Mouse (Mus musculus) kidney, embryonic 15.5 days (tissue): ENCODE measurements around the gene Sdk2. TPM values are rescaled to one million over a fixed set of nuclear protein-coding genes. Genes with fewer than 3 reads are reported as not detected.

Experiments
- ATAC-seq: fragments of 200-750 bp; cut with Nextera tagmentation; replicated peaks from 2 replicates; pipeline ENCODE4 v1.8.0; 2017; ENCODE audit warnings: moderate TSS enrichment; ENCODE audit not compliant: low FRiP score
- H3K27ac ChIP-seq: fragments of 300-500 bp; sonication (generic); 2 replicates; pipeline ENCODE4 v1.5.1; 2015; ENCODE audit warnings: mild to moderate bottlenecking, inconsistent platforms
- H3K27me3 ChIP-seq: fragments of 300-500 bp; sonication (generic); 2 replicates; pipeline ENCODE4 v1.6.1; 2015; ENCODE audit warnings: inconsistent platforms
- H3K36me3 ChIP-seq: fragments of 300-500 bp; sonication (generic); 2 replicates; pipeline ENCODE4 v1.6.1; 2015; ENCODE audit warnings: inconsistent platforms
- H3K4me1 ChIP-seq: fragments of 300-500 bp; sonication (generic); 2 replicates; pipeline ENCODE4 v1.6.1; 2015; ENCODE audit warnings: inconsistent platforms
- H3K4me2 ChIP-seq: fragments of 300-500 bp; sonication (generic); 2 replicates; pipeline ENCODE4 v1.6.1; 2015; ENCODE audit warnings: moderate library complexity, mild to moderate bottlenecking, inconsistent platforms
- H3K4me3 ChIP-seq: fragments of 300-500 bp; sonication (generic); replicated peaks from 2 replicates; pipeline ENCODE4 v1.5.1; 2015; ENCODE audit warnings: mild to moderate bottlenecking, inconsistent platforms
- H3K9ac ChIP-seq: fragments of 300-500 bp; sonication (generic); 2 replicates; pipeline ENCODE4 v1.6.1; 2015; ENCODE audit warnings: mild to moderate bottlenecking, inconsistent platforms
- H3K9me3 ChIP-seq: fragments of 300-500 bp; sonication (generic); replicated peaks from 2 replicates; pipeline ENCODE4 v1.6.1; 2016; ENCODE audit warnings: inconsistent platforms
- WGBS: fragments of 180-500 bp; shearing (Covaris S2); methylation state at CpG from one replicate; pipeline ENCODE4 v1.1.7; 2015; ENCODE audit warnings: mixed read lengths; 5-methylcytosine and 5-hydroxymethylcytosine counted together
- polyA plus RNA-seq: library from polyadenylated mRNA; unstranded; fragments of >200 nt; fragmentation: Nextera tagmentation; extraction: Ambion mirVana; gene quantifications from 2 replicates; pipeline ENCODE4 v1.2.1, GENCODE M21; 2015

Gene Sdk2
- polyA plus RNA-seq, 1 experiment from 2014 or later, result 4.3 TPM

DNA sequence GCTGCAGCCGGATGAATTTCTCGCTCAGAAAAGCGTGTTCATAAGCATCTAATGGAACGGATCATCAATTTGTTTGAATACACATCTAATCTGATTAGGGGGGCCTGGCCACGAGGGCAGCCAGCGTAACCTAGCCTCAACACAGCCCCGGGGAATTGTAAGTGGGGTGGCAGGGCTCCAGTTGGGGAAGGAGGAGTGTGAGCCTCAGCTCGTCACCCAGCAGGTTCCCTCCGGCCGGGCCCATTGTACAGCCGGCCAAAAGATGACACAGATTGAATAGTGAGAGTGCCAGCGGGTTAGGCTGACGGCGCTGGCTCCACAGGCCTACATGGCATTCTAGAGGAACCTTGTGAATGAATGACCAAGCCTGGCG is 115.2 kb downstream of the Sdk2 start:
- Histone ChIP-seq H3K4me3 (no peak overlapping the region), H3K9ac (no peak overlapping the region), H3K9me3 (0 out of 2 replicates have a peak, but pooled peaks cover 3% of the 10 kb centered on the region), H3K27me3 (no peaks in the 10 kb centered on the region), H3K4me2 (no peak overlapping the region), H3K36me3 (no peaks in the 10 kb centered on the region), H3K4me1 (peaks cover 18% of the 10 kb centered on the region), H3K27ac (no peak overlapping the region)
- WGBS, result 67% methylated on average over 15 of the region's 15 CpGs
- no peak for ATAC-seq

DNA sequence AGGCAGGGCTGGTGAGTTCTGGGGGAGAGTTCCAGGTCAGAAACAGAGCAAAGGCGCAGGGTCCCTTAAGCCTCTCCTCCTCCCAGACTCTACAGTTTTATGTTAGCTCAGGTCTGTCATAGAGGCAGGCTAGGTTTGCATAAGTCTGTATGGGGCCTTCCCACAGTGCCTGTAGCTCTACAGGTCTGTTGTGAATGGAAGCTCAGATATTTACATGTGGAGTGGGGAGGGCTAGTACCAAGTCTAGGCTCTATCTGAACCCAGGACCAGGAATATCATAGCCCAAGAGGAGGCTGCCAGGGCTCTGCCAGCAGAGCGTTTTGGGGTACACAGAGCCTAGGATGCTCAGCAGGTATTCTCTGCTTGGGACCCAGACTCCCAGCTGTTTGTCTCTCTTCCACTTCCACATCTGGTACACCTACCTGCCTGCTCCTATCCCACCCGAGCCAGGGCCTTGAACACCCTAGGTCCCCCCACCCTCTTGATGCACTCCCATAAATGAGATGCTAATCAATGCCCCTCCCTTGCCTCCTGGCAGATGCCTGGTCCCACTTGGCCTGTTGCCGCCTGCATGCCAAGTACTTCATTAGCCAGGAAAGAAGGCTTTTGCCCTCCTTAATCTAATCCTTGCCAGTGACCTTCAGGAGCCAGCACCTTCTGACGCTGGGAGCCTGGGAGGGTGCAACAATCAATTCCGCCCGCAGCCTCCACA is 115.8 kb downstream of the Sdk2 start:
- H3K4me3 ChIP-seq, result no peak overlapping the region
- H3K36me3 ChIP-seq, result no peaks in the 10 kb centered on the region
- WGBS, result 72% methylated on average over 7 of the region's 7 CpGs
- no peak overlapping the region for H3K27ac ChIP-seq
- H3K9me3 ChIP-seq, result 0 out of 2 replicates have a peak, but pooled peaks cover 3% of the 10 kb centered on the region
- H3K4me2 ChIP-seq, result no peak overlapping the region
- H3K27me3 ChIP-seq, result no peaks in the 10 kb centered on the region
- H3K9ac ChIP-seq, result no peak overlapping the region
- H3K4me1 ChIP-seq, result peaks cover 18% of the 10 kb centered on the region
- ATAC-seq, result no peak

DNA sequence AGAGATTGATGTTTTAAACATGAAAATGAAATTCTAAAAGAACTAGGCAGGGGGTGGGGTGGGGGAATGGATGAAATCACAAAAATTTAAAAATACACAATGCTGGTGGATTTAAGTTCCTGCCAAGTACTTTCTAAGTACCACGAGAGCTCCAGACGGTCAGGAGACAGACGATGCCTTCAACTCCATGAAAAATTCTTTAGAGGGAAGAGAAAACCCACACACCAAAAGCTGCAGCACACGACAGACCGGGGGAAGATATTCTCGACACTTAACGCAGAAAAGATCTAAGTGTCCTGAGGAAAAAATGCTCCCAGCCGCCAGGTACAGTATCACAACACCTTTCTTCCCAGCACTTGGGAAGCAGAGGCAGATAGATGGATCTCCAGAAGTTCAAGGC is 118.2 kb downstream of the Sdk2 start:
- Histone ChIP-seq H3K4me1 (peaks cover 18% of the 10 kb centered on the region), H3K4me3 (no peak overlapping the region), H3K27ac (no peak overlapping the region), H3K9ac (no peak overlapping the region), H3K27me3 (no peaks in the 10 kb centered on the region), H3K4me2 (no peak overlapping the region), H3K9me3 (no peaks in the 10 kb centered on the region), H3K36me3 (no peaks in the 10 kb centered on the region)
- ATAC-seq, result no peak
- 84% methylated on average over 8 of the region's 8 CpGs for WGBS

DNA sequence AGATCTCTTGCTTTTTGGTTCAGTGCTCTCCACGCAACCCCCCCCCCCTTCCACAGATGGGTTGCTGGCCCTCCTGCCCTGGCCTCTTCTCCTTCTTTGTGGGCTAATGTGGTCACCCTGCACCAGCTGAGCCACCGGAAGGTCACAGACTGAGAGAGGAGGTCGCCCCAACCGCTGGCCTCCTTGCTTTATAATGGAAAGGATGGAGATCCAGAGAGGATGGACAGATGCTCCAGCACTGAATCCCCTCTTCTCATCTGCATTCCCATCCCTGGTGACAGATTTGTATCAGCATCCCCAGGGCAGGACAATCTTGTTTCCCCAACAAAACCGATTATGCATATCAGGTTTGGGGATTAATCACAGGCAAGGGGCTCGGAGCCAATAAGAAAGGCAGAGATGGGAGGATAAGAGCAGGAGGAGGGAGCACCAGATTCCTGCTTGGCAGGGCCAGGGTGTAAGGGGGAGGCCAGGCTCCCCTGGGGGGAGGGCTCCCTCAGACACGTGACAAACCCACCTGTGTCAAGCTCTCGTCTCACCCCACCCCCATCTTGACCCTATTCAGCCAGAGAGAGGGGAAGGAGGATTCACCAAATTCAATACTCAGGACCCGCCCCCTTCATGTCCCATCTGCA is 124.6 kb downstream of the Sdk2 start:
- no peak for ATAC-seq
- H3K36me3 ChIP-seq, result no peaks in the 10 kb centered on the region
- H3K4me2 ChIP-seq, result no peak overlapping the region
- WGBS, result 64% methylated on average over 9 of the region's 9 CpGs
- H3K9me3 ChIP-seq, result no peaks in the 10 kb centered on the region
- H3K27ac ChIP-seq, result no peak overlapping the region
- no peaks in the 10 kb centered on the region for H3K27me3 ChIP-seq
- H3K4me3 ChIP-seq, result no peak overlapping the region
- H3K4me1 ChIP-seq, result no peaks in the 10 kb centered on the region
- no peak overlapping the region for H3K9ac ChIP-seq

DNA sequence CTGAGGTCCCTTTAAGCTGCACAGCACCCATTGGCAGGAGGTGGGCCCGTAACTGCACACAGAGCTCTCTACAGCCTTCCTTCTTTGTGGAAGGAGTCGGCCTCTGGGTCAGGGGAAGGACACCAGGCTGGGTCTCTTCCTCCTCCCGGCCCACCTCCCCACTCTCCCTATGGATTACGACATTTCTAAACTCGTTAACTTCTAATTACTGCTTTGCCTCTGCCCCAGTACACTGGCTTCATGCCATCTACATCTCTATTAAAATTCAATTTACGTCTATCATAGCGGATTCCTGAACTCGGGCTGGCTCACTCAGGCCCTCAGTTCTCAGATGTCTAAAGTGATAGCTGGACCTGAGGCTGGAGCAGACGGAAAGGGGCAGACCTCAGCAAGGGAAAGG is 133.2 kb downstream of the Sdk2 start:
- Histone ChIP-seq H3K4me1 (peaks cover 22% of the 10 kb centered on the region; the same call in 1 of the 2 replicates), H3K9me3 (no peaks in the 10 kb centered on the region), H3K27me3 (no peaks in the 10 kb centered on the region), H3K4me2 (no peak overlapping the region), H3K4me3 (no peak overlapping the region), H3K36me3 (no peaks in the 10 kb centered on the region), H3K27ac (no peak overlapping the region), H3K9ac (no peak overlapping the region)
- ATAC-seq, result no peak
- WGBS, result 35% methylated on average over 9 of the region's 9 CpGs

DNA sequence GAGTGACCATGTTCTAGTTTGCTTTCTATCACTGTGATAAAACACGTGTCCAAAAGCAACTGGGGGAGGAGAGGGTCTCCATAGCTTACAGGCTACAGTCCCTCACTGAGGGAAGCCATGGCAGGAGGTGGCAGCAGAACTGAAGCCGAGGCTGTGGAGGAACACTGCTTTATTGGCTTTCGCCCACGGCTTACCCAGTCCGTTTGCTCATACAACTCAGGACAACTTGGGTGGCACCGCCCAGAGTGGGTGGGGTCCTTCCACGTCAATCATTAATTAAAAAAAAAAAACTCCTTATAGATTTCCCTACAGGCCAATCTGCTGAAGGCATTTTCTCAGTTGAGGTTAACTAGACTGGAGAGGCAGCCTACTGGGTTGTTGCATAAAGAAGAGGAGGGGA is 133.9 kb downstream of the Sdk2 start:
- Histone ChIP-seq H3K36me3 (no peaks in the 10 kb centered on the region), H3K4me2 (no peak overlapping the region), H3K9me3 (no peaks in the 10 kb centered on the region), H3K27ac (no peak overlapping the region), H3K27me3 (no peaks in the 10 kb centered on the region), H3K9ac (no peak overlapping the region), H3K4me1 (peaks cover 22% of the 10 kb centered on the region; the same call in 1 of the 2 replicates), H3K4me3 (no peak overlapping the region)
- 73% methylated on average over 7 of the region's 7 CpGs for WGBS
- no peak for ATAC-seq

DNA sequence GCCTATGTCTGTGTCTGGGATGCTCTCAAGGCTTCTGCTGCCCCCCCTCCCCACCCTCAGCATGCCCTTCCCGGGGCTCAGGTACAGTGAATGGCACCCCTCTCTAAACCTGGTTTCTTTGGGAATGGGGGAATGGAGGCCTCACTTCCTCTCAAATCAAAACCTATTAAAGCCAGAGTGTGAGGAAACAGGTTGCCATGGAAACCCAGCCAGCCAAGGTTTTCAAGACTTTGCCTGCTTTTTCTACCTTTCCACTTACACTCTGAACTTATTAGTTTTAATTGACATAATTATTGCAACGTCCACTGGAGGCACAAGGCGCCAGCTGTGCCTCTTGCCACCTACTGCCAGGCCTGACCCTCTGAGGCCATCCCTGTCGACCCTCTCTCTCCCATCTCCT is 135.1 kb downstream of the Sdk2 start:
- H3K9ac ChIP-seq, result no peak overlapping the region
- no peak overlapping the region for H3K4me2 ChIP-seq
- H3K4me3 ChIP-seq, result no peak overlapping the region
- H3K9me3 ChIP-seq, result no peaks in the 10 kb centered on the region
- no peak for ATAC-seq
- H3K36me3 ChIP-seq, result no peaks in the 10 kb centered on the region
- H3K27ac ChIP-seq, result no peak overlapping the region
- no peaks in the 10 kb centered on the region for H3K27me3 ChIP-seq
- 72% methylated on average over 4 of the region's 4 CpGs for WGBS
- H3K4me1 ChIP-seq, result peaks cover 22% of the 10 kb centered on the region; the same call in 1 of the 2 replicates

DNA sequence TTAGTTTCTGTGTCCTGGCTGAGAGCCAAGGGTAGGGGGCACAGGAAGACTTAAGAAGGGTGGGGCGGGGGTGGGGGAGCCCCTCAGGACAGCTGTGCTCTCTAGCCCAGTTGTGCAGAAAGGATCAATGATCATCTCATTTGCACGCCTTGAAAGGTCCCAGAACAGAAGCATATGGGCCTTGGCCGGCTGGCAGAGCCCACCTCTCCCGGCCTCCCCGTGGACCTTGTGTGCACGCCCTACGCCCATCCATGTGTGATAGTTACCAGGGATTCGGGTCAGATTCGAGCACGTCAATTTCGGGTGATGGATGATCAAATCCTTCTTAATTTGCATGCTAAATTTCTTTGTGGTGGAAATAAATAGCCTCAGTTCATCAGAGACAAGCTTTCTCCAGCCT is 136.7 kb downstream of the Sdk2 start:
- H3K9me3 ChIP-seq, result no peaks in the 10 kb centered on the region
- no peak overlapping the region for H3K9ac ChIP-seq
- 74% methylated on average over 11 of the region's 11 CpGs for WGBS
- no peaks in the 10 kb centered on the region for H3K36me3 ChIP-seq
- no peak for ATAC-seq
- no peak overlapping the region for H3K4me3 ChIP-seq
- H3K4me2 ChIP-seq, result no peak overlapping the region
- H3K27ac ChIP-seq, result no peak overlapping the region
- no peaks in the 10 kb centered on the region for H3K27me3 ChIP-seq
- peaks cover 18% of the 10 kb centered on the region; the same call in 1 of the 2 replicates for H3K4me1 ChIP-seq

DNA sequence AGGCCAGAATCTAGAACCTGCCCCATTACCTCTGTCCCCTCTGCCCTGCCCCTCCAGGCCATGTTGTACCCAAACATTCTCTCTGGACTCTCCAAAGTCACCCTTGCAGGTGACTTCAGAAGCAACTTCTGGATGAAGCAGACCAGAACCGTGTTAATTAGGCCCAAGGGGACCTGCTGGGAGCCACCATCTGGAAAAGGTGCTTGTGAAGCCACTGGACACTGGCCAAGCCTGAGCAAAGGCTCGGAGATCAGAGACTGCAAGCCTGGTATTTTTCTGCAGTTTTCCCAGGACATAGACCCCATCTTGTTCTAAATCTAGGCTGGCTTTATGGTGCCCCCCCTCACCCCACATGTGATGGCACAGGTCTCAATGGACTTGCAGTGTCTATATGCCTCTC is 138.0 kb downstream of the Sdk2 start:
- H3K9me3 ChIP-seq, result no peaks in the 10 kb centered on the region
- 79% methylated on average over 2 of the region's 2 CpGs for WGBS
- H3K27me3 ChIP-seq, result no peaks in the 10 kb centered on the region
- ATAC-seq, result no peak
- peaks cover 9% of the 10 kb centered on the region; the same call in 1 of the 2 replicates for H3K4me1 ChIP-seq
- no peak overlapping the region for H3K4me3 ChIP-seq
- no peak overlapping the region for H3K4me2 ChIP-seq
- no peaks in the 10 kb centered on the region for H3K36me3 ChIP-seq
- H3K27ac ChIP-seq, result no peak overlapping the region
- no peak overlapping the region for H3K9ac ChIP-seq

DNA sequence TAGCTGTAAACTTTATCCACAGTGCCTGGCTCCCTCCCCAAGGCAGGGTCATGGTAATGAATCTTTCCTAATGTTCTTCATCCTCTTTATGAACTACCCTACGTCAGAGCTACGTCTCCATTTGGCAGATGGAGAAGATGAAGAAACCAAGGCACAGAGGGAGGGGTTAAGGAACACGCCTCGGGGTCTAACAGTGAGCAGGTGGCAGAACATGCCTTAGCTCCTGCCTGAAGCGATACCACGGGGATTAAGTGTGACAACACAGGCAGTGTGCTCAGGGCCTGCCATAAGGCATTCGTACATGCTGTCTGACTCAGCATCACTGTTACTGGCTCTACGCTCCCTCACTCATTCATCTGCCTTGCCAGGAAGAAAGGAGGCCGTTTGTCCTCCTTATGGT is 138.6 kb downstream of the Sdk2 start:
- H3K36me3 ChIP-seq, result no peaks in the 10 kb centered on the region
- no peaks in the 10 kb centered on the region for H3K9me3 ChIP-seq
- H3K4me1 ChIP-seq, result peaks cover 4% of the 10 kb centered on the region; the same call in 1 of the 2 replicates
- no peak overlapping the region for H3K4me3 ChIP-seq
- WGBS, result 72% methylated on average over 9 of the region's 9 CpGs
- H3K9ac ChIP-seq, result no peak overlapping the region
- no peak overlapping the region for H3K27ac ChIP-seq
- no peaks in the 10 kb centered on the region for H3K27me3 ChIP-seq
- no peak for ATAC-seq
- no peak overlapping the region for H3K4me2 ChIP-seq

DNA sequence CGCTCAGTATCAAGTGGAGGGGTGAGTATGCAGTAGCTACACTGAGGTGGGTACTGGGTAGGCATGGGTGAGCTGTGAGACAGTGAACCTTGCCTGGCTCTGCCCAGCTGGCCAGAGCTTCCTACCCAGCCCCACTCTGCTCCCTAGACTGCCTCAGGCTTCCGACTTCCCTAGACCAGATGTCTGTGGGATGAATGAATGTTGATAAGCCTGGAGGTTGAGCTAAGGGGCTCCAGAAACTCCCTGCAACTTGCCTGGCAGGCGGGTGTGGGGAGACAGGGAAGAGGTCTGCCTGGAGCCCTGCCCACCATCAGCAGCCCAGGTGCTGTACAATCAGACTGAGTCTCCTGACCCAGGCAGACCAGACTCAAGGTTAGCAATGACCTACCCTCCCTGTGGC is 139.0 kb downstream of the Sdk2 start:
- no peak overlapping the region for H3K4me2 ChIP-seq
- H3K9me3 ChIP-seq, result no peaks in the 10 kb centered on the region
- ATAC-seq, result no peak
- no peaks in the 10 kb centered on the region for H3K36me3 ChIP-seq
- no peak overlapping the region for H3K4me3 ChIP-seq
- WGBS, result 67% methylated on average over 3 of the region's 3 CpGs
- H3K9ac ChIP-seq, result no peak overlapping the region
- H3K27me3 ChIP-seq, result no peaks in the 10 kb centered on the region
- 0 out of 2 replicates have a peak, but pooled peaks cover 2% of the 10 kb centered on the region for H3K4me1 ChIP-seq
- no peak overlapping the region for H3K27ac ChIP-seq

DNA sequence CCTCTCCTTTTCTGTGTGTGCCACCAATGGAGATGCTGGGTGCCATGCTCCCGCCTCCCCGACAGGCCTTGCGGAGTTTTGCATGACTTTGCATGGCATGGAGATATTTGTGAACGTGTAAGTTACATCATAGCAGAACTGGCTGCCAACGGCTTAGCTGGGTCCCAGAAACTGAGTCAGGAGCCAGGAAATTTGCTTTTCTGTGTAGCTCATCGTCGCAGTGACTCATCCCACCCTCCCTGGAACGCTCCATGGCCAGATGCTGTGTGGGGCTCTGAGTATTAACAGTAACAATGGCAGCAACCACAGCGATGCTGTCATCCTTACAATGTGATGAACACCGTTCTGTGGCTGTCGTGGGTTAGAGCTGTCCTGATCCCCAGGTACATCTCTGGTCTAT is 139.6 kb downstream of the Sdk2 start:
- no peak overlapping the region for H3K9ac ChIP-seq
- no peaks in the 10 kb centered on the region for H3K36me3 ChIP-seq
- WGBS, result 88% methylated on average over 11 of the region's 11 CpGs
- H3K4me2 ChIP-seq, result no peak overlapping the region
- H3K27me3 ChIP-seq, result no peaks in the 10 kb centered on the region
- no peak overlapping the region for H3K27ac ChIP-seq
- 0 out of 2 replicates have a peak, but pooled peaks cover 2% of the 10 kb centered on the region for H3K4me1 ChIP-seq
- ATAC-seq, result no peak
- no peak overlapping the region for H3K4me3 ChIP-seq
- H3K9me3 ChIP-seq, result no peaks in the 10 kb centered on the region
